Mouse (Mus musculus): ENCODE data around the gene Msi2. TPM values are rescaled to one million over a fixed set of nuclear protein-coding genes. Genes with fewer than 3 reads are reported as not detected.

Gene Msi2
- polyA plus RNA-seq, 1 experiment from 2014 or later = 10.0 TPM

DNA sequence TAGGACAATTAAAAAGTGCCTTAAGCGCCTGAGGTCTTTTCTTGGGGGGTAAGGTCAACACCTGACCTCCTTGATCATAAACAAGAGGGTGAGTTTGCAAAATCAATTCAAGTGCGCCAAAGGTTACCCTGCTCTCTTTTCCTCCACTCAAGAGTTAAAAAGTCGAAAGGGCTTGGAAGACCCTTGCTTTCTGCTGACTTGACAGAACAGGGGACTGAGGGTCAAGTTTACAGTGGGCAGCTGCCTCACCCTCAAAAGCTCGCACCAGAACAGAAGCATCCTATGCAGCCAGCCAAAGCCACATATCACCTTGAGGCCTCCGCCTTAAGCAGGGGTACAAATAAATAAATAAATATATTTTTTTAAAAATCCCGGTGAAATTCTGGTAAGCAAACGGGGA is 3.0 kb downstream of the Msi2 start:
- Histone ChIP-seq H3K9ac (ENCODE audit: low read depth, low read length) (no peak overlapping the region), H3K27me3 (replicated peaks; ENCODE audit: control insufficient read depth, insufficient read depth, low read length) (no peaks in the 10 kb centered on the region), H3K36me3 (ENCODE audit: control insufficient read depth, insufficient read depth, low read length) (no peaks in the 10 kb centered on the region), H3K27ac (ENCODE audit: low read length) (no peak overlapping the region), H3K4me2 (ENCODE audit: low read depth, low read length) (peak overlapping the region; percentile 94), H3K4me1 (ENCODE audit: control insufficient read depth, insufficient read depth, low read length) (peaks cover 15% of the 10 kb centered on the region), H3K9me3 (ENCODE audit: control insufficient read depth, low read length) (no peaks in the 10 kb centered on the region), H3K4me3 (ENCODE audit: low read length) (peak overlapping the region; percentile 90; the same call in 1 of the 2 replicates)
- WGBS = 35% methylated on average over 7 of the region's 7 CpGs
- no peak for ATAC-seq

DNA sequence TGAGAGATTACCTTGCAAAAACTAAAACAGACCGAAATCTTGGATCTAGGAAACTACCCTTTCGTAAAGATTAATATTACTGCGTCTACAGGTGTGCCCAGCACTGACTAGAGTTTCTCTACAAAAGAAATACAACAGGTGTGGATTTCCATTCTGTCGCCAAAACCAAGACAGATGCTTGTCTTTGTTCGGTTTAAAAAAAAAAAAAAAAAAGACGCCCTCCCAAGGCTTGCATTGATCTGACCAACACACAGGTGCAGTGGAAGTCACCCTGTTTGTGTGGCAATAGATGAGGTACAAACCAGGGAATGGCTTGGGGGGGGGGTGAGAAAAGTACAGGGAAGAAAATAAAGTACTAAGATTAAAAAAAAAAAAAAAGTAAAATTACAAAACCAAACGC is 4.2 kb downstream of the Msi2 start:
- 75% methylated on average over 7 of the region's 7 CpGs for WGBS
- Histone ChIP-seq H3K27me3 (replicated peaks; ENCODE audit: control insufficient read depth, insufficient read depth, low read length) (no peaks in the 10 kb centered on the region), H3K9ac (ENCODE audit: low read depth, low read length) (no peak overlapping the region), H3K9me3 (ENCODE audit: control insufficient read depth, low read length) (no peaks in the 10 kb centered on the region), H3K4me1 (ENCODE audit: control insufficient read depth, insufficient read depth, low read length) (peaks cover 12% of the 10 kb centered on the region), H3K4me2 (ENCODE audit: low read depth, low read length) (no peak overlapping the region), H3K36me3 (ENCODE audit: control insufficient read depth, insufficient read depth, low read length) (no peaks in the 10 kb centered on the region), H3K27ac (ENCODE audit: low read length) (no peak overlapping the region), H3K4me3 (ENCODE audit: low read length) (no peak overlapping the region)
- ATAC-seq = no peak

DNA sequence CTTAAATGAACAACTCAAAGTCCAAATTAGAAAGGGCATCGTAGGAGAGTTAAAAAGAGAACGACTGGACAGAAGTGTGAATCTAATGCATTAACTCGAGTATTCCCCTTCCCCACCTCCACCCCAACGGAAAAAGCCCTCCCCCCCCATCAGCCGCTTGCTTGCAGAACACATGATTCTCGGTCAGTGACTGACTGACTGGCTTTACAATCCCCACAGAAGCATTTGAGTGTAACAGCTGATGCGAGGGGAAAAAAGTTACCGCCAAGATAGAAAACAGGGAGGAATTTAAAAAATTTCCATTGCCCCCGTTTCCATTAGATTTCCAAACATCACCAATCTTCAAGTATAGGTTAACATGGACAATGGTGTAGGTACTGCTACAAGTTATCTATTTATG is 4.8 kb downstream of the Msi2 start:
- no peak for ATAC-seq
- Histone ChIP-seq H3K4me2 (ENCODE audit: low read depth, low read length) (no peak overlapping the region), H3K36me3 (ENCODE audit: control insufficient read depth, insufficient read depth, low read length) (no peaks in the 10 kb centered on the region), H3K9ac (ENCODE audit: low read depth, low read length) (no peak overlapping the region), H3K4me3 (ENCODE audit: low read length) (no peak overlapping the region), H3K27me3 (replicated peaks; ENCODE audit: control insufficient read depth, insufficient read depth, low read length) (no peaks in the 10 kb centered on the region), H3K9me3 (ENCODE audit: control insufficient read depth, low read length) (no peaks in the 10 kb centered on the region), H3K4me1 (ENCODE audit: control insufficient read depth, insufficient read depth, low read length) (peaks cover 12% of the 10 kb centered on the region), H3K27ac (ENCODE audit: low read length) (no peak overlapping the region)
- 59% methylated on average over 9 of the region's 9 CpGs for WGBS

DNA sequence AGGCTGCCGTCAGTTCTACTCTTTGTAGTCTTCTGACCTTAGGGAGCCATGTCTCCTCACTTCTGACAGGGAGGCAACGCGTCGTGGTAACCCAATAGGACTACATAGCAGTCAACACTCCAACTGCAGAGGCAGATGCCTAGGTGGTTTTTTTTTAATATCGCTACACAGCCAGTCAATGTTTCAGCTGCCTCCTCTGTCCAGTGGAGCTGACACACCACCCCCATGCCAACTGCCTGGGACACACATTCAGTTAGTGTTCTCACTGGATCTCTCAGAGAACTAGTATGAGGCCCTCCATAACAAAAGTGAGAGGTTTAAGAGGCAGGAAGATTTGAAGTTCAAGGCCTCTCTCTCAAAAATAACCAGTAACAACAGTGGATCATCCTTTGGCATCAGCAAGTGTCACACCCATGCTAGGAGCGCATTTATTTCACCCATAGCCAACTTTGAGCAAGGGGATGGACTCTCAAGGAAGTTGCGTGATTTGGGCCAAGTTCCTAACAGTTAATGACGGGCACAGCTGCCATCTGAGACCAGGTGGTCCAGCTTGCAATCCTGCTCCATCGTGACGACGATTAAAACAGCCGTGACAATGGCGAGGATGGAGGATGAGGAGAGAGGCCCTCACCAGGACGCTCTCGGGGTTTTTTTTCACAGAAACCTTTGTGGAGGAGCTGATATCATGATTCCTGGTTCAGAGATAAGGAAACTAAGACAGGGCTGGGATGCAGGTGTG is 8.3 kb downstream of the Msi2 start:
- no peak overlapping the region for H3K9ac ChIP-seq (ENCODE audit: low read depth, low read length)
- no peak overlapping the region for H3K4me3 ChIP-seq (ENCODE audit: low read length)
- H3K4me1 ChIP-seq (ENCODE audit: control insufficient read depth, insufficient read depth, low read length) = peaks cover 4% of the 10 kb centered on the region
- no peak overlapping the region for H3K27ac ChIP-seq (ENCODE audit: low read length)
- 86% methylated on average over 15 of the region's 15 CpGs for WGBS
- H3K9me3 ChIP-seq (ENCODE audit: control insufficient read depth, low read length) = no peaks in the 10 kb centered on the region
- no peak for ATAC-seq
- H3K36me3 ChIP-seq (ENCODE audit: control insufficient read depth, insufficient read depth, low read length) = no peaks in the 10 kb centered on the region; the same call in 1 of the 2 replicates
- no peaks in the 10 kb centered on the region for H3K27me3 ChIP-seq (replicated peaks; ENCODE audit: control insufficient read depth, insufficient read depth, low read length)
- no peak overlapping the region for H3K4me2 ChIP-seq (ENCODE audit: low read depth, low read length)

DNA sequence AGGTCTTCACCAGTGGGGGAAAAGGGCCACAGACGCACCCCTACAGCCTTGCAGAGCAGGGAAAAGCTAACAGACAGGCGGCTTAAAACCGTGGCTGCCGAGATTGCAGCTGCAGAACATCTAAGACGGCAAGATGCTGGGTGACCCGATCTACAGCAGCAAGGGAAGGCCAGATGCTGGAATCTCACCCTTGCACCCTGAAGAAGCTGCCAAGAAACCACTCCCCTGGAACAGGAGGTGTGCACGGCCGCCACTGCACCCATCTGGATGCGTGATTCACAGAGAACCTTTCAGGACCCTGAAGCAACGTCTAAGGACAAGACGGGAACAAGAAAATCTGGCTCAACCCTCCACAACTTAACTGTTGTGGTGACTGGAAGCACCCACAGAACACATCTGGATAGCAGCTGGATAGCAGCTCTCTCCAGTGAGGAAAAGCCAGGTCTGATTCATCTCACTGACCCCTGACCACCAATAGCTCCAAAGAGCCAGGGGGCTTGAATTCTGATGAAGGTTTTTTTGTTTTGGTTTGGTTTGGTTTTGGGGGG is 11.0 kb downstream of the Msi2 start:
- Histone ChIP-seq H3K4me1 (ENCODE audit: control insufficient read depth, insufficient read depth, low read length) (peaks cover 6% of the 10 kb centered on the region; the same call in 1 of the 2 replicates), H3K4me2 (ENCODE audit: low read depth, low read length) (no peak overlapping the region), H3K27me3 (replicated peaks; ENCODE audit: control insufficient read depth, insufficient read depth, low read length) (no peaks in the 10 kb centered on the region), H3K9me3 (ENCODE audit: control insufficient read depth, low read length) (no peaks in the 10 kb centered on the region), H3K9ac (ENCODE audit: low read depth, low read length) (no peak overlapping the region), H3K4me3 (ENCODE audit: low read length) (no peak overlapping the region), H3K36me3 (ENCODE audit: control insufficient read depth, insufficient read depth, low read length) (no peaks in the 10 kb centered on the region; the same call in 1 of the 2 replicates), H3K27ac (ENCODE audit: low read length) (no peak overlapping the region)
- 58% methylated on average over 11 of the region's 11 CpGs for WGBS
- ATAC-seq = no peak

DNA sequence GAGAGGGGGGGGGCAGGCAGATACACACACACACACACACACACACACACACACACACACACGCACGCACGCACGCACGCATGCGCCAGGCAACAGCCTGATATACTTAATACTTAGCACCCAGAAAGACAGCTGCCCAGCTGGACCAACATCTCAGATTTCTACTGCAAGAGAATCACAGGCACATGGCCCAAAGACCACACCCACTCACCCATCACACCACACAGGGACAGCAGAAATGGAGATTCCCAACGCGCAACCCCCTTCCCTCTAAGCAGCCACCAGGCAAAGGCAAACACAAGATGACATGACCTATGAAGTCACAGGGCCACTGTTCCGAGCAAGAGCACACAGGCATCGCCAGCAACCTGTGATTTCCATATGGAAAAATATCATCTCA is 13.6 kb downstream of the Msi2 start:
- Histone ChIP-seq H3K9me3 (ENCODE audit: control insufficient read depth, low read length) (no peaks in the 10 kb centered on the region), H3K4me3 (ENCODE audit: low read length) (no peak overlapping the region), H3K27me3 (replicated peaks; ENCODE audit: control insufficient read depth, insufficient read depth, low read length) (no peaks in the 10 kb centered on the region), H3K4me2 (ENCODE audit: low read depth, low read length) (no peak overlapping the region), H3K4me1 (ENCODE audit: control insufficient read depth, insufficient read depth, low read length) (peaks cover 6% of the 10 kb centered on the region; the same call in 1 of the 2 replicates), H3K27ac (ENCODE audit: low read length) (no peak overlapping the region), H3K9ac (ENCODE audit: low read depth, low read length) (no peak overlapping the region), H3K36me3 (ENCODE audit: control insufficient read depth, insufficient read depth, low read length) (peaks cover under 1% of the 10 kb centered on the region)
- 77% methylated on average over 10 of the region's 10 CpGs for WGBS
- no peak for ATAC-seq

DNA sequence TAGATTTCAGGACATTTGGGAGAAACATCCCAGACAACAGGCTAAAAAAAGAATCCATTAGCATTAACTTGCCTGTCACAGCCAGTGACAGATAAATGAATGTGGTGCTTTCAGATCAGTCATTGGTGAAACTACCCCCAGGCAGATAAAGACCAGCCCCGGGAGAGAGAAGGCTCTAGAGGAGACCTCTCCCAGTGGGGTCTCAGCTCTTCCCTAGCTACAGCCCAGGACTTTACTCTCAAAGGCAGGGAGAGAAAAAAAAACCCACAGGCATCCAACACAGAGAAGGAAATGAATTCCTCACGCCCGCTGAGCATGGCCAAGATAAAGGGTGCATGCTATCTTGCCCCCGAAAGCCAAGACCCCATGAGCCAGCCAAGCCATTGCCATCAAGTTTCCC is 15.1 kb downstream of the Msi2 start:
- H3K9me3 ChIP-seq (ENCODE audit: control insufficient read depth, low read length) = no peaks in the 10 kb centered on the region
- WGBS = 38% methylated on average over 4 of the region's 4 CpGs
- ATAC-seq = no peak
- peaks cover 4% of the 10 kb centered on the region for H3K36me3 ChIP-seq (ENCODE audit: control insufficient read depth, insufficient read depth, low read length)
- no peak overlapping the region for H3K4me3 ChIP-seq (ENCODE audit: low read length)
- H3K27ac ChIP-seq (ENCODE audit: low read length) = no peak overlapping the region
- H3K27me3 ChIP-seq (replicated peaks; ENCODE audit: control insufficient read depth, insufficient read depth, low read length) = no peaks in the 10 kb centered on the region
- H3K4me1 ChIP-seq (ENCODE audit: control insufficient read depth, insufficient read depth, low read length) = peaks cover 6% of the 10 kb centered on the region; the same call in 1 of the 2 replicates
- no peak overlapping the region for H3K4me2 ChIP-seq (ENCODE audit: low read depth, low read length)
- no peak overlapping the region for H3K9ac ChIP-seq (ENCODE audit: low read depth, low read length)

DNA sequence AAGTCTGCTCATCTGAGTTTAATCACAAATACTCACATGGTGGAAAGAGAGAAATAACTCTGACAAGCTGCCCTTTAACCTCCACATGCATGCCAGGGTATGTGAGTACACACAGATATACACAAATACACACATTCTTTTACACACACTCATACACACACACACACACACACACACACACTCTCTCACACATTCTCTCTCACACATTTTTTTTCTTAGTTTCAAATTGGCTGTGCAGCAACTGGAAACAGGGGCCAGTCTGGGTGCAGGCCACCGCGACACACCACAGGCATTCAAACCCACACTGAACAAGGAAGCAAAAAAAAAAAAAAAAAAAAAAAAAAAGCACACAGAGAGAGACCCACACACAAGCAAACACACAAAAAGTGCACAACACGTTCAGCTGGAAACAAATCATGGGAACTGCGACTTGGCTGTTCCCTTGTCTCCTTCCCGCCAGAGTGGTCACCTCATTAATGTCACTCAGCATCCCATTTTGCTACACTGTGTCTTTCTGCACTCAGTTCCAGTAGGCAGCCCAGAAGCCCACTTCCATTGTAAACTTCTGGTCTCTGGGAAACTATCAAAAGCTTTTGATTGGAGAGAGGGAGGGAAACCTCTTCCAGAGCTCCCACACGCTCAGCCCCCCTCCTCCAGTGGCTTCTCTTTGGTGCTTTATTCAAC is 16.2 kb downstream of the Msi2 start:
- ATAC-seq = no peak
- no peak overlapping the region for H3K27ac ChIP-seq (ENCODE audit: low read length)

DNA sequence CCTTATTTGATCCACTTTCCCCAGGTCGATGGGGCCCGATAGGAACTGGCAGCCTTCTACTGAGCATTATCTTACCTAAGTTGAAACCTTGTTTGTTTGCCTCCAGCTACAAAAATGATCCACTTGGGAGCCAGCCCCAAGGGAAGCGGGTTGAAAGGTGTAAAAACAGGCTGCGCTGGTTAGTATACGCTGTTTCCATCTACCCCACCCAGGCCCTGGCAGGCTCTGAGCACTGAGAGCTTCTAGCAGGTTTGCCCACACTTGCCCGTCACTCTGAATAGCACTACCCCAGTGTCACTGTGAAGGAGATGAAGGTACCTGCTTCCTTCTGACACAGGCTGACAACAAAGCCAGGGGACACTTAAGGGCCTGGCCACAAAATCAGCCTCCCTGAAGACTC is 17.3 kb downstream of the Msi2 start:
- H3K36me3 ChIP-seq (ENCODE audit: control insufficient read depth, insufficient read depth, low read length) = peaks cover 4% of the 10 kb centered on the region; the same call in 1 of the 2 replicates
- no peaks in the 10 kb centered on the region for H3K9me3 ChIP-seq (ENCODE audit: control insufficient read depth, low read length)
- H3K9ac ChIP-seq (ENCODE audit: low read depth, low read length) = no peak overlapping the region
- no peak overlapping the region for H3K4me2 ChIP-seq (ENCODE audit: low read depth, low read length)
- H3K4me1 ChIP-seq (ENCODE audit: control insufficient read depth, insufficient read depth, low read length) = peaks cover 6% of the 10 kb centered on the region; the same call in 1 of the 2 replicates
- H3K4me3 ChIP-seq (ENCODE audit: low read length) = no peak overlapping the region
- WGBS = 83% methylated on average over 6 of the region's 6 CpGs
- H3K27ac ChIP-seq (ENCODE audit: low read length) = no peak overlapping the region
- ATAC-seq = no peak
- H3K27me3 ChIP-seq (replicated peaks; ENCODE audit: control insufficient read depth, insufficient read depth, low read length) = no peaks in the 10 kb centered on the region

More for the DNA sequence above, 16.2 kb downstream of the Msi2 start:
- no peak overlapping the region for H3K9ac ChIP-seq (ENCODE audit: low read depth, low read length)
- no peak overlapping the region for H3K4me3 ChIP-seq (ENCODE audit: low read length)
- no peaks in the 10 kb centered on the region for H3K9me3 ChIP-seq (ENCODE audit: control insufficient read depth, low read length)
- no peaks in the 10 kb centered on the region for H3K27me3 ChIP-seq (replicated peaks; ENCODE audit: control insufficient read depth, insufficient read depth, low read length)
- H3K36me3 ChIP-seq (ENCODE audit: control insufficient read depth, insufficient read depth, low read length) = peaks cover 4% of the 10 kb centered on the region
- H3K4me2 ChIP-seq (ENCODE audit: low read depth, low read length) = no peak overlapping the region
- peaks cover 6% of the 10 kb centered on the region; the same call in 1 of the 2 replicates for H3K4me1 ChIP-seq (ENCODE audit: control insufficient read depth, insufficient read depth, low read length)
- 59% methylated on average over 6 of the region's 6 CpGs for WGBS
